Mouse (Mus musculus): ENCODE measurements around the gene App. TPM values are rescaled to one million over a fixed set of nuclear protein-coding genes. Genes with fewer than 3 reads are reported as not detected.

The App gene
- polyA plus RNA-seq, 1 experiment from 2014 or later: 323 TPM

DNA sequence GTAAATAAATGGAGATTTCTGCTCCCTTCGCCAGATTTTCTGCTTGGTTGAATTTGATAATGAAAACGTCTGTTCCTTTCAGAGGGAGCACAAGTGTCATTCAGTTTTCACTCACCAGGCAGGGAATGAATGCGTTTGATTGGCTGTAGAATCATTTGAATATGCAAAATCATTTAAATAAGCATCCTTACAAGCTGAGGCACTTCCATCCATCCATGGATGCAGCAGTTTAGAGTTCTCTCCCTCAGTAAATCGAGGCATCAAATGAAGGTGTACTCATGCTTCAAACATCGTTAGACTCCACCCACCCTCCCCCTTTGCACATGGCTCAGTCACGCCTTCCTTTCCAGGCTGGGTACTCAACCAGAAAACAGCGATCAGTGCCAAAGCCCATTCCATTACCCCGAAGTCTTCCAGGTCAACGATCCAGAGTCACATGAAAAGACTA, 80.9 kb downstream of the App start:
- ATAC-seq (ENCODE audit: low FRiP score, low read depth): peak; percentile 82
- no peak overlapping the region for H3K27ac ChIP-seq
- H3K4me3 ChIP-seq: no peak overlapping the region
- H3K27me3 ChIP-seq (replicated peaks): no peaks in the 10 kb centered on the region
- H3K9ac ChIP-seq: no peak overlapping the region
- no peak overlapping the region for H3K4me2 ChIP-seq (replicated peaks)
- H3K36me3 ChIP-seq: no peaks in the 10 kb centered on the region
- 33% methylated on average over 9 of the region's 9 CpGs for WGBS
- H3K9me3 ChIP-seq: no peaks in the 10 kb centered on the region
- H3K4me1 ChIP-seq: peaks cover 24% of the 10 kb centered on the region

DNA sequence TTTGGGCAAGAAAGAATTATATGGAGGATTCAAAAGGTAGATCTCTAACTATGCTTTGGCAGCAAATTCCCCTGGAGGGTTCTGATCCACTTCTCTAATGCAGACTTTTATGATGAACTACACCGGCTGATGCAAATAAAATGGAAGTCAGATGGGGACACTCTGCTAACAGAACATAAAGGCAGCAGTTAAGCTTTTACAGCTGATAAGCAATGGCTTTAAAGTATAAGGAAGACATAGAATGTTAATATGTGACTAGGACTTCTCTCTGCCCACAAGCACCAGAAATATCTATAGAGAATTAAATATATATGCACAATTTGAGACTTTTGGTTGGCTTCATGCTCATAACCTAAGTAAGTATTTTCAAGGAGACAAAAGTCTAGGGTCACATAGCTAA, 81.4 kb downstream of the App start:
- Histone ChIP-seq H3K4me1 (peaks cover 29% of the 10 kb centered on the region), H3K36me3 (no peaks in the 10 kb centered on the region), H3K9me3 (no peaks in the 10 kb centered on the region), H3K4me2 (replicated peaks) (no peak overlapping the region), H3K27me3 (replicated peaks) (no peaks in the 10 kb centered on the region), H3K4me3 (no peak overlapping the region), H3K9ac (no peak overlapping the region), H3K27ac (no peak overlapping the region)
- WGBS: 52% methylated on average over 1 of the region's 1 CpGs
- no peak for ATAC-seq (ENCODE audit: low FRiP score, low read depth)

DNA sequence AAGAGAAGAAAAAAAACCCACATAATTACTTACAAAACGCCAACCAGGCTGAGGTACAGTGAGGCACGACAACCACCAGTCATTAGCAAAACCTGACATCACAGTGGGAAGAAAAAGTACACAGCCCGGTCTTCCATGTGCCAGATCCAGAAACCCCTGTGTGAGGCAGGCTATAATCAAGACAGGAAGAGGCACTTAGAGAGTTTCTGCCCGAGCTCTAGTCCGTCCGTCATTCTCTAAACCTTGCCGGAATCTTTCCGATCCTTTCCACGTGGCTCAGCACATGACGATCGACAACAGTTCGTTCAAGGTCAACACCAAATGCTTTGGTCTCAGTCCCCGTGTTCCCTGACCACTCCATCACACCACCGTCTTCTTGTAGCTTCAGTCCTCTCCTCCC, 82.6 kb downstream of the App start:
- 79% methylated on average over 14 of the region's 14 CpGs for whole genome bisulfite sequencing
- ATAC-seq (ENCODE audit: low FRiP score, low read depth): no peak
- H3K9ac ChIP-seq: no peak overlapping the region
- no peak overlapping the region for H3K27ac ChIP-seq
- H3K4me3 ChIP-seq: no peak overlapping the region
- no peak overlapping the region for H3K4me2 ChIP-seq (replicated peaks)
- H3K27me3 ChIP-seq (replicated peaks): no peaks in the 10 kb centered on the region
- no peaks in the 10 kb centered on the region for H3K9me3 ChIP-seq
- H3K4me1 ChIP-seq: peaks cover 29% of the 10 kb centered on the region
- H3K36me3 ChIP-seq: no peaks in the 10 kb centered on the region

DNA sequence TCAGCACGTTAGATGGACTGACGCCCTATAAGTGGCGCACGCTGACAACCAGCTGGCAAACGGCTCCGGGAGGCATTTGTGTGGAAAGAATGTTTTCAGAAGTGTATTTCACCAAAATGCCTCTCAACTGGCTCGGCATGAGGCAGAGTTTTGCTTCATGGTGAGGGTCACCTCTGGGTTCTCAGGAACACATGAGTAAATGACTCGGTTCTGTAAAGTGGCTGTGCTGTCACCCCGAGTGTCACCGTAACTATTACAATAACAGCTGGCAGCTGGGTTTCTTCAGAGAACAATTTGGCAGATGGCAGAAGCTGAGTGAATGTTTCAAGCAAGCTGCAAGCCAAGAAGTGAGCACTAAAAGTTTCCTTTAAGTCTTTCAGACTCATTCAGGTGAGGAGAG, 85.4 kb downstream of the App start:
- whole genome bisulfite sequencing: 68% methylated on average over 10 of the region's 10 CpGs
- Histone ChIP-seq H3K4me1 (peaks cover 21% of the 10 kb centered on the region), H3K4me2 (replicated peaks) (no peak overlapping the region), H3K4me3 (no peak overlapping the region), H3K36me3 (no peaks in the 10 kb centered on the region; the same call in 1 of the 2 replicates), H3K9ac (no peak overlapping the region), H3K9me3 (no peaks in the 10 kb centered on the region), H3K27me3 (replicated peaks) (no peaks in the 10 kb centered on the region), H3K27ac (no peak overlapping the region)
- ATAC-seq (ENCODE audit: low FRiP score, low read depth): no peak

DNA sequence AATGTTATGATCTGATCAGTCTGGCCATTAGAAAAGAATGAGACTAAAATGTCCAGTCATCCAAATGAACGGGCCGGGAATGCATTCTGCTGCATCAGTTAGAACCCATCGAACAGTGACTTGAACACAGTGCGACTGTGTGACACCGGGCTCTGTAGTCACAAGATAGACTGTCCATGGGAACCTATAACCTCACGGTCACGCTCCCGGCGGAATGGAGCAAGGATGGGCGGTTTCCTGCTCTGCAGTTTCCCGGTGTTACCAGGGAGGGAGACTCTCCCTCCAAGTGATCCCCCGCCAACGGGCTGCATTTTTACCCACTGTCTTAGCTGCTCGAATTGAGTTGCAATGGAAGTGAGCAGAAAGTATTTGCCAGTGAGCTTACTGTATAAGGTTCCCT, 87.3 kb downstream of the App start:
- H3K27me3 ChIP-seq (replicated peaks): no peaks in the 10 kb centered on the region
- H3K4me3 ChIP-seq: no peak overlapping the region
- no peak for ATAC-seq (ENCODE audit: low FRiP score, low read depth)
- peaks cover 3% of the 10 kb centered on the region for H3K36me3 ChIP-seq
- H3K4me2 ChIP-seq (replicated peaks): no peak overlapping the region
- H3K9ac ChIP-seq: no peak overlapping the region
- H3K9me3 ChIP-seq: no peaks in the 10 kb centered on the region
- peaks cover 17% of the 10 kb centered on the region for H3K4me1 ChIP-seq
- WGBS: 89% methylated on average over 14 of the region's 14 CpGs
- H3K27ac ChIP-seq: no peak overlapping the region

DNA sequence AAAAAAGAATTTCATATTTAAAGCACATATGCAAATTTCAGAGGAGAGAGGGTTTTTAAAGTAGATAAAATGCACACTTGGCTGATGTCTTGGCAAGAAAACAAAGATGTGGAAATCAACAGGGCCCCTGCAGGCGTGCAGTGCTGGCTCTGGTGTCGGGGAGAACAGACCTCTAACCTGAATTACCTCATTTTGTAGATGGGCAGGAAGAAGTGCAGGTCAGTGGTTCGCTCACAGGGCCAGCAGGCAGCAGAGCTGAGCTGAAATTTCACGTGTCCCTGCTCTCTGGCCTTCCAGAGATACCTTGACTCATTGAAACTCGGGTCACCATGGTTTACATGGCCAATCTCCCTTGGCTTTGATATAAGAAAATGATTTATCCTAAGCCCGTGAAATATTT, 87.7 kb downstream of the App start:
- H3K4me2 ChIP-seq (replicated peaks): no peak overlapping the region
- no peak for ATAC-seq (ENCODE audit: low FRiP score, low read depth)
- no peak overlapping the region for H3K27ac ChIP-seq

DNA sequence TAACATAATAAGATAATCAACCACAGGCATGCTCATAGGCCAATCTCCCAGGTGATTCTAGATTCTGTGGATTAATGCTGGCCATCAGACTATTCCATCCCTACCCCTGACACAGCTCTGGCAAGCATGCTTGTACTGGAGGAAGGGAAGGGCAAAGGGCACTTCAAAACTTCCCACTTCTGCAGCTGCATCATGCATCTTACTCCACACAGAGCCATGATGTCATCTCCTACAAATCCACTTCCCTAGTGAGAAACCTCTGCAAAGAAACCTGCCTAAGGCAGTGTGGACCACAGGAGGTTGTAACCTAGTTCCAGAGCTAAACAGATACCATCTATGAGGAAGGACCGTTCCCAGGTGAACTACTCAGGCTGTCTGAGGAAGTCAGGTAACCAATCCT, 89.4 kb downstream of the App start:
- H3K4me1 ChIP-seq: peaks cover 13% of the 10 kb centered on the region
- no peak for ATAC-seq (ENCODE audit: low FRiP score, low read depth)
- no peak overlapping the region for H3K27ac ChIP-seq
- H3K4me2 ChIP-seq (replicated peaks): no peak overlapping the region
- no peak overlapping the region for H3K4me3 ChIP-seq
- H3K9me3 ChIP-seq: no peaks in the 10 kb centered on the region
- peaks cover 16% of the 10 kb centered on the region for H3K36me3 ChIP-seq
- WGBS: 96% methylated on average over 1 of the region's 1 CpGs
- H3K27me3 ChIP-seq (replicated peaks): no peaks in the 10 kb centered on the region
- no peak overlapping the region for H3K9ac ChIP-seq

More for the DNA sequence above, 87.7 kb downstream of the App start:
- WGBS: 86% methylated on average over 6 of the region's 6 CpGs
- Histone ChIP-seq H3K36me3 (peaks cover 3% of the 10 kb centered on the region), H3K9ac (no peak overlapping the region), H3K9me3 (no peaks in the 10 kb centered on the region), H3K4me3 (no peak overlapping the region), H3K27me3 (replicated peaks) (no peaks in the 10 kb centered on the region), H3K4me1 (peaks cover 13% of the 10 kb centered on the region)

DNA sequence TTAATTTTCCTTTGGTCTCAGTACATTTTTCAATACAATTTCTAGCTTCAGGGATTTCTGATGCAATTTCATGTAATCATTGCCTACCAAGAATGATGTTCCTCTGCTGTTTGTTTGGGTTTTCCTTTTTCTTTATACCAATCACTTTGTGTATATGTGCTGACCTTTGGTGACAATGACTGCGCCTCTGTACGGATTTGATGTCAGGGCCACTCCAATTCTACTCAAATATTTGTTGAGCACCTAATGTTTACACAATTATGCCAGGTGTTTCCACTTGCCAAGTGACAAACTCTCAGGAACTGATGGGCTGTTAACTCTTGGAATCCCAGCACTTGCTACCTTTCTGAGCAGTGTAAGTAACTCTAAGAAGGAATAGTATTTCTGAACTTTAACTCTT, 98.2 kb downstream of the App start:
- no peak overlapping the region for H3K4me2 ChIP-seq (replicated peaks)
- H3K36me3 ChIP-seq: peaks cover 38% of the 10 kb centered on the region
- H3K4me1 ChIP-seq: no peaks in the 10 kb centered on the region
- no peak overlapping the region for H3K4me3 ChIP-seq
- no peak overlapping the region for H3K27ac ChIP-seq
- WGBS: 86% methylated on average over 2 of the region's 2 CpGs
- no peak overlapping the region for H3K9ac ChIP-seq
- H3K27me3 ChIP-seq (replicated peaks): no peaks in the 10 kb centered on the region
- no peak for ATAC-seq (ENCODE audit: low FRiP score, low read depth)
- H3K9me3 ChIP-seq: no peaks in the 10 kb centered on the region

DNA sequence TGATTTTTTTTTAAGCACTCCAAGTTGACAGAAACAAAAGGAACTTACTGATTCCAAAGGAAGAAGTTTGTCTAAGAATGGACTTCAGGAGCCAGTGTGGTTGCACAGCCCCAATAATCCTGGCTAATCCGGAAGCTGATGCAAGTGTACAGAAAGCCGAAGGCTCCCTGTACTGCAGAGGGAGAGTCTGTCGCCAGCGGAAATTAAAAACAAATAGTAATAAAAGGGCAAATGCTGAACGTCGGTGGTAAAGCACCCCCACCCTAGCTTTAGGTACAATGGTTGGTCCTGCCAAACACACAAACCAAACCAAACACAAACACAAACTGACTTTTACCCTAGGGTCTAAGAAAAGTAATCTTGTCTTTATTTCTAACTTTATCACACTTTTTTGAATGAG, 98.7 kb downstream of the App start:
- H3K27me3 ChIP-seq (replicated peaks): no peaks in the 10 kb centered on the region
- ATAC-seq (ENCODE audit: low FRiP score, low read depth): no peak
- no peak overlapping the region for H3K4me3 ChIP-seq
- no peak overlapping the region for H3K9ac ChIP-seq
- peaks cover 34% of the 10 kb centered on the region for H3K36me3 ChIP-seq
- H3K4me2 ChIP-seq (replicated peaks): no peak overlapping the region
- H3K4me1 ChIP-seq: no peaks in the 10 kb centered on the region
- H3K27ac ChIP-seq: no peak overlapping the region
- 87% methylated on average over 6 of the region's 6 CpGs for WGBS
- H3K9me3 ChIP-seq: no peaks in the 10 kb centered on the region

DNA sequence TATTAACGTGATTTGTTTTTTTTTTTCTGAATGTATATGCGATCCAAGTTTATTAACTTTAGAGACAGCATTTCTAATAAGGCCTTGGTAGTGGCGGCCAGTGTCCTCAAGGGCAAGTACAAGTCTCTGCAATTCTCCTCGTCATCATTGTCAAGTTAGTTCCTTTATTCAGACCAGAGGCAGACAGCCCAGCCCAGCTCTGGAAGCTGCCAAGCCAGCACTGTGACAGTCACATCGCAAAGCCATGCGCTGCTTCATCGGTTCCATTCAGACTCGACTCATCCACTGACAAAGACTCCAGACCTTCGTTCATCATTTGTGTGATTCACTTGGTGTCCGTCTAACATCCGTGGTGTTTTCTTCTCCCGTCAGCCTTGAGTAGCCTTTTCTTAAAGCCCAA, 100.9 kb downstream of the App start:
- Histone ChIP-seq H3K4me2 (replicated peaks) (no peak overlapping the region), H3K27me3 (replicated peaks) (no peaks in the 10 kb centered on the region), H3K9ac (no peak overlapping the region), H3K9me3 (no peaks in the 10 kb centered on the region), H3K4me3 (no peak overlapping the region), H3K36me3 (peaks cover 25% of the 10 kb centered on the region), H3K4me1 (0 out of 2 replicates have a peak, but pooled peaks cover 7% of the 10 kb centered on the region), H3K27ac (no peak overlapping the region)
- ATAC-seq (ENCODE audit: low FRiP score, low read depth): no peak
- WGBS: 70% methylated on average over 12 of the region's 12 CpGs

DNA sequence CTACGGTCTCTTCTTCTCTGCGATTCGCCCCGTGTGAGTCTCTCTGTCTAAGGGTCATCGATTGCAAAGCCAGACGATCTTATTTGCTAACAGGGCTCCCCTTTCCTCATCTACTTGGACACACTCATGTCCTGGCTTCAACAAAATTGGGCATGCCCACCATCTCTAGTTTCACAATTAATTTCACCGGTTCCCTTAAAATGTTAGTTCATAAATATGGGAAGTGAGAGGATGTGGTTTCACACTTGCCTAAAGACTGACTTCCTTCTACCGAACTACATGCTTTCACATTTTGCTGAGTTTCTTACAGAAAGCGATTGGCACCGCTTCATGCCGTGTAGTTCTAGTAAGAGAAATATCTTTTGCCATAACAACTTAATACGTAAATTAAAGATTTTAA, 101.8 kb downstream of the App start:
- Histone ChIP-seq H3K27ac (no peak overlapping the region), H3K9me3 (no peaks in the 10 kb centered on the region), H3K4me1 (0 out of 2 replicates have a peak, but pooled peaks cover 7% of the 10 kb centered on the region), H3K27me3 (replicated peaks) (no peaks in the 10 kb centered on the region), H3K4me2 (replicated peaks) (no peak overlapping the region), H3K4me3 (no peak overlapping the region), H3K9ac (no peak overlapping the region), H3K36me3 (peaks cover 25% of the 10 kb centered on the region)
- 94% methylated on average over 12 of the region's 12 CpGs for WGBS
- no peak for ATAC-seq (ENCODE audit: low FRiP score, low read depth)

DNA sequence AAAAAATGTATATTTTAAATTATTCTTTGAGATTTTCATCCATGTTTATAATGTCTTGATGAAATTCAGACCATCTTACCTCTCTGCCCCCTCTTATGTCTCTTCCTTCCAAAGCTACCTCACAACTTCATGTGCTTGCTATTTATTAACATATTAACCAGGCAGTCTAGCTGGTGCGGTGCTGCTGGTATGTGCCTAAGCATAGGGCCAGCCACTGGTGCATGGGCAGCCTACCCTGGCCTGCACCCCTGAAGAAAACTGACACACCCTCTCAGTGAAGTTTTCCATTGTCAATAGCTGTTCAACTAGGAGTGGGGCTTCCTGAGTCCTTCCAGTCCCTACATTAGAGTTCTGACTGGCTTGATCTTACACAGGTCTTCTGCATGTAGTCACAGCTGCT, 102.3 kb downstream of the App start:
- Histone ChIP-seq H3K9ac (no peak overlapping the region), H3K9me3 (no peaks in the 10 kb centered on the region), H3K27me3 (replicated peaks) (no peaks in the 10 kb centered on the region), H3K36me3 (peaks cover 20% of the 10 kb centered on the region), H3K4me3 (no peak overlapping the region), H3K4me2 (replicated peaks) (no peak overlapping the region), H3K27ac (no peak overlapping the region), H3K4me1 (peaks cover 8% of the 10 kb centered on the region; the same call in 1 of the 2 replicates)
- 97% methylated on average over 1 of the region's 1 CpGs for WGBS
- no peak for ATAC-seq (ENCODE audit: low FRiP score, low read depth)

DNA sequence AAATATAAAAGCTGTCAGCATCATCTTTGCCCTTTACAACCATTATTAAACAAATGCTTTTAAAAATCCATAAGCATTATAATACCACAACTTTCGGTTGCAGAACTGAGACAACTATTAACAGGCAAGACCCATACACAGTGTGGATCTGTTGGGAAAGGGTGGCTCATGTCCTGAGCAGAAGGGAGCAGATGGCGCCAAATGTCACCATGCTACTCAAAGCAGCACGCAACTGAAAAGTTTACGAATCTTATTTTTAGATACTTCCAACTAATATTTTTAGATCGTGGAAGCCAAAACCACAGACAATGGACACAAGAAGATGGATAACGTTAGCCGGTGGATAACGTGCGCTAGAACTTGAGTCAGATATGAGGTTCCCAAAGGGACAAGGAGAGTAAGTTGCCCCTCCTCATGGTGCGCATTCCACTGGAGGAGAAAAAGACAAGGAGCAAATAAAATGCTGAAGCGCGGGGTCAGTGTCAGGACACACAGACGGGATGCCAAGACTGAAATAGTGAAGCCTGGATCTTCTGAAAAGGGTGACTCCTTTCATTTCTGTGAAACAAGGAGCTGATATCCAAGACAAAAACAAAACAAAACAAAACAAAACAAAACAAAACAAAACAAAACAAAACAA, 106.2 kb downstream of the App start:
- 86% methylated on average over 13 of the region's 13 CpGs for WGBS
- Histone ChIP-seq H3K4me3 (no peak overlapping the region), H3K27me3 (replicated peaks) (no peaks in the 10 kb centered on the region), H3K27ac (no peak overlapping the region), H3K4me1 (peaks cover 11% of the 10 kb centered on the region; the same call in 1 of the 2 replicates), H3K9ac (no peak overlapping the region), H3K9me3 (no peaks in the 10 kb centered on the region), H3K36me3 (peaks cover 6% of the 10 kb centered on the region), H3K4me2 (replicated peaks) (no peak overlapping the region)
- no peak for ATAC-seq (ENCODE audit: low FRiP score, low read depth)
